Mouse (Mus musculus) embryonic facial prominence, embryonic 10.5 days (tissue): ENCODE data around the gene Sptan1. TPM values are rescaled to one million over a fixed set of nuclear protein-coding genes. Genes with fewer than 3 reads are reported as not detected.

ENCODE experiments used
- DNase-seq: peaks from one replicate; pipeline ENCODE4 v3.0.0-alpha.2; 2017; ENCODE audit warnings: low spot score
- H3K27ac ChIP-seq: fragments of 300-500 bp; sonication (generic); replicated peaks from 2 replicates; pipeline ENCODE4 v1.5.1; 2016; ENCODE audit warnings: mild to moderate bottlenecking
- H3K27me3 ChIP-seq: fragments of 300-500 bp; sonication (generic); replicated peaks from 2 replicates; pipeline ENCODE4 v1.6.1; 2016; ENCODE audit warnings: low read depth, mild to moderate bottlenecking; ENCODE audit not compliant: poor library complexity, severe bottlenecking
- H3K36me3 ChIP-seq: fragments of 300-500 bp; sonication (generic); replicated peaks from 2 replicates; pipeline ENCODE4 v1.6.1; 2016; ENCODE audit warnings: mild to moderate bottlenecking, moderate library complexity
- H3K4me1 ChIP-seq: fragments of 300-500 bp; sonication (generic); 2 replicates; pipeline ENCODE4 v1.6.1; 2016
- H3K4me3 ChIP-seq: fragments of 300-500 bp; sonication (generic); 2 replicates; pipeline ENCODE4 v1.5.1; 2016; ENCODE audit warnings: mild to moderate bottlenecking, moderate library complexity
- H3K9me3 ChIP-seq: fragments of 300-500 bp; sonication (generic); 2 replicates; pipeline ENCODE4 v1.6.1; 2016; ENCODE audit warnings: mild to moderate bottlenecking
- WGBS: fragments of 180-500 bp; shearing (Covaris S2); methylation state at CpG from one replicate; pipeline ENCODE4 v1.1.7; 2016; 5-methylcytosine and 5-hydroxymethylcytosine counted together
- polyA plus RNA-seq: library from polyadenylated mRNA; unstranded; fragments of >200 nt; fragmentation: Nextera tagmentation; extraction: Ambion mirVana; gene quantifications from 2 replicates; pipeline ENCODE4 v1.2.1, GENCODE M21; 2016

Gene Sptan1
- polyA plus RNA-seq, 1 experiment from 2014 or later: 95.8 TPM

GRCm38 (mm10) chr2:30066046-30066901 is 100.9 kb downstream of the Sptan1 start:
- WGBS: under 1% methylated on average over 92 of the region's 101 CpGs
- Histone ChIP-seq H3K36me3 (peaks cover 37% of the 10 kb centered on the region), H3K4me1 (peaks cover 48% of the 10 kb centered on the region)

GRCm38 (mm10) chr2:30067031-30067888 is 101.9 kb downstream of the Sptan1 start:
- WGBS: under 1% methylated on average over 63 of the region's 69 CpGs
- Histone ChIP-seq H3K27ac (peak overlapping the region; percentile 100), H3K27me3 (no peaks in the 10 kb centered on the region), H3K4me3 (peak overlapping the region; percentile 100), H3K4me1 (peaks cover 41% of the 10 kb centered on the region), H3K36me3 (peaks cover 46% of the 10 kb centered on the region), H3K9me3 (no peaks in the 10 kb centered on the region)
- peak; percentile 69 for DNase-seq

More at GRCm38 (mm10) chr2:30066046-30066901, 100.9 kb downstream of the Sptan1 start:
- peak overlapping the region; percentile 100 for H3K27ac ChIP-seq
- H3K27me3 ChIP-seq: no peaks in the 10 kb centered on the region
- H3K9me3 ChIP-seq: no peaks in the 10 kb centered on the region
- peak overlapping the region; percentile 100 for H3K4me3 ChIP-seq
- peak; percentile 99 for DNase-seq

GRCm38 (mm10) chr2:30067962-30068361 is 102.6 kb downstream of the Sptan1 start:
- peak overlapping the region; percentile 100 for H3K4me3 ChIP-seq
- DNase-seq: no peak
- peak overlapping the region; percentile 100 for H3K27ac ChIP-seq
- H3K9me3 ChIP-seq: no peaks in the 10 kb centered on the region
- H3K27me3 ChIP-seq: no peaks in the 10 kb centered on the region
- 37% methylated on average over 7 of the region's 7 CpGs for WGBS
- peaks cover 53% of the 10 kb centered on the region for H3K36me3 ChIP-seq
- peaks cover 37% of the 10 kb centered on the region for H3K4me1 ChIP-seq

GRCm38 (mm10) chr2:30072875-30073274 is 107.5 kb downstream of the Sptan1 start:
- no peak for DNase-seq
- peaks cover 63% of the 10 kb centered on the region for H3K36me3 ChIP-seq
- WGBS: 74% methylated on average over 7 of the region's 7 CpGs
- H3K4me1 ChIP-seq: peaks cover 18% of the 10 kb centered on the region
- no peaks in the 10 kb centered on the region for H3K9me3 ChIP-seq
- H3K27ac ChIP-seq: no peak overlapping the region
- H3K27me3 ChIP-seq: no peaks in the 10 kb centered on the region
- no peak overlapping the region for H3K4me3 ChIP-seq

GRCm38 (mm10) chr2:30073285-30073684 is 107.9 kb downstream of the Sptan1 start:
- peaks cover 58% of the 10 kb centered on the region for H3K36me3 ChIP-seq
- no peak overlapping the region for H3K27ac ChIP-seq
- no peak overlapping the region for H3K4me3 ChIP-seq
- peaks cover 18% of the 10 kb centered on the region for H3K4me1 ChIP-seq
- H3K9me3 ChIP-seq: no peaks in the 10 kb centered on the region
- DNase-seq: no peak
- H3K27me3 ChIP-seq: no peaks in the 10 kb centered on the region
- WGBS: 68% methylated on average over 3 of the region's 3 CpGs

GRCm38 (mm10) chr2:30075625-30076024 is 110.3 kb downstream of the Sptan1 start:
- Histone ChIP-seq H3K9me3 (no peaks in the 10 kb centered on the region), H3K4me1 (peaks cover 37% of the 10 kb centered on the region), H3K36me3 (peaks cover 36% of the 10 kb centered on the region), H3K27me3 (no peaks in the 10 kb centered on the region), H3K27ac (no peak overlapping the region), H3K4me3 (no peak overlapping the region)
- no peak for DNase-seq
- 84% methylated on average over 3 of the region's 3 CpGs for WGBS

- WGBS: 95% methylated on average over 9 of the region's 9 CpGs
- Histone ChIP-seq H3K27ac (no peak overlapping the region), H3K27me3 (no peaks in the 10 kb centered on the region), H3K4me1 (peaks cover 41% of the 10 kb centered on the region), H3K4me3 (no peak overlapping the region), H3K9me3 (no peaks in the 10 kb centered on the region), H3K36me3 (peaks cover 41% of the 10 kb centered on the region)
- no peak for DNase-seq
These were observed 111.1 kb downstream of the Sptan1 start for GRCm38 (mm10) chr2:30076439-30076838.

- WGBS: 68% methylated on average over 6 of the region's 6 CpGs
These were observed 111.6 kb downstream of the Sptan1 start for GRCm38 (mm10) chr2:30076959-30077358.

GRCm38 (mm10) chr2:30077502-30078348 is 112.4 kb downstream of the Sptan1 start, which contains the start of gene Pkn3:
Gene Pkn3 (plus strand): TSS chr2:30077684.
- Histone ChIP-seq H3K4me3 (peak within 1 kb of the TSS; percentile 68), H3K36me3 (peaks cover 36% of the 10 kb centered on the region), H3K27ac (peak within 1 kb of the TSS; percentile 89), H3K9me3 (no peaks in the 10 kb centered on the region), H3K27me3 (no peaks in the 10 kb centered on the region), H3K4me1 (peaks cover 41% of the 10 kb centered on the region)
- DNase-seq: peak; percentile 94
- 1% methylated on average over 53 of the region's 53 CpGs for WGBS

More at GRCm38 (mm10) chr2:30076959-30077358, 111.6 kb downstream of the Sptan1 start:
- Histone ChIP-seq H3K36me3 (peaks cover 41% of the 10 kb centered on the region), H3K27me3 (no peaks in the 10 kb centered on the region), H3K27ac (peak overlapping the region; percentile 89), H3K4me1 (peaks cover 41% of the 10 kb centered on the region), H3K4me3 (peak overlapping the region; percentile 68), H3K9me3 (no peaks in the 10 kb centered on the region)
- no peak for DNase-seq

GRCm38 (mm10) chr2:30078349-30078712 is 113.0 kb downstream of the Sptan1 start:
- WGBS: 14% methylated on average over 10 of the region's 10 CpGs
- peaks cover 41% of the 10 kb centered on the region for H3K4me1 ChIP-seq
- H3K27ac ChIP-seq: peak overlapping the region; percentile 89
- H3K36me3 ChIP-seq: peaks cover 35% of the 10 kb centered on the region
- DNase-seq: peak; percentile 44
- H3K9me3 ChIP-seq: no peaks in the 10 kb centered on the region
- H3K4me3 ChIP-seq: peak overlapping the region; percentile 68
- no peaks in the 10 kb centered on the region for H3K27me3 ChIP-seq

GRCm38 (mm10) chr2:30078760-30079159 is 113.4 kb downstream of the Sptan1 start:
- Histone ChIP-seq H3K9me3 (no peaks in the 10 kb centered on the region), H3K4me3 (peak overlapping the region; percentile 68), H3K4me1 (peaks cover 41% of the 10 kb centered on the region), H3K36me3 (peaks cover 31% of the 10 kb centered on the region), H3K27ac (peak overlapping the region; percentile 89), H3K27me3 (no peaks in the 10 kb centered on the region)
- WGBS: 75% methylated on average over 4 of the region's 4 CpGs
- no peak for DNase-seq
